Mouse (Mus musculus) kidney, adult 11 months (tissue): Measurements from ENCODE around the gene Ppp1r13l.

Experiments used
- DNase-seq: peaks from one replicate; pipeline ENCODE4 v3.0.0; 2022

Gene Ppp1r13l

DNA sequence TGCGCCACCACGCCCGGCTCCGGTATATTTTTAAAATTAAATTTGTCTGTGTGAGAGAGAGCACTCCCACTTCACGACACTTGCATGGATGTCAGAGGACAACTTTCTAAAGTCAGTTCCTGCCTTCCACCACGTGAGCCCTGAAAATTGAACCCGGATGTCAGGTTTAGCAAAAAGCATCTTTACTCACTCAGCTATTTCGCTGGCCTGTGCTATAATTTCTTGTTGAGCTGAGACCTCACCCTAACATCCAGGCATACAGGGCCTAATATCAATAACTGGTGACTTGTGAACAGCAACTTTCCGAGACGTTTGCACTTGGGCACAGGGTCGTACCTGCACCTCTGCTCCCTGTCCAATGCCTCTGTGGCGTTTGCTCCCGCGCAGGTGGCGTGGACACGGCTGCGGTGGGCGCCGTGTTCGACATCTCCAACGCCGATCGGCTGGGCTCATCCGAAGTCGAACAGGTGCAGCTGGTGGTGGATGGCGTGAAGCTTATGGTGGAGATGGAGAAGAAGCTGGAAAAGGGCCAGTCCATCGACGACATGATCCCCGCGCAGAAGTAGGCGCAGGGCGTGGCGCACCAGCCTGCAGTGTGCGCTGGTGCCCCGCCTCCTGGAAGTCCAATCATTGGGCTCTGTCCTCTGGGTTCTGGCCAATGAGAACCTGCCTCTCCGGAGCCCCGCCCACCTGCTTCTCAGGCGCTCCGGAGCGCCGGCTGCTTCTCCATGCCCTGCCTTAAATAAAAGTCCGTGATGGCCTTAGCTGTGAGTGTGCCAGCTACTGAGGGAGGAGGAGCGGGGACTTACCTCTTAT lies 61.5 kb downstream of the Ppp1r13l start:
- DNase-seq = peak; percentile 87

DNA sequence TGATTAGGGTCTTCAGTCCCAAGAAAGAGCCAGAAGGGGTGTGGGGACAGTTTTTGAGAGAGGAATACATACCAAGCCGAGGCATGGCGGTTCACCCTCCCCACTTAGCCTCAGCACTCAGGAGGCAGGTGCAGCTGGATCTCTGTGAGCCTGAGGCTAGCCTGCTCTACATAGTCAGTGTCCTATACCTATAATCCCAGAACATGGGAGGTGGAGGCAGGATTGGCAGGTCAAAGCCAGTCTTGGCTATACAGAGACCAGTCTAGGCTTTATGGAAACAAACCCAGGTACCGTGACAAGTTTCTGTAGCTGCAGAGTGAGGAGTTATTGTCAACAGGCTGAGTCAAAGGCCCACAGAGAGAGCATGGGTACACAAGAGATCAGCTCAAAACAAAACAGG lies 63.5 kb downstream of the Ppp1r13l start:
- DNase-seq = no peak

DNA sequence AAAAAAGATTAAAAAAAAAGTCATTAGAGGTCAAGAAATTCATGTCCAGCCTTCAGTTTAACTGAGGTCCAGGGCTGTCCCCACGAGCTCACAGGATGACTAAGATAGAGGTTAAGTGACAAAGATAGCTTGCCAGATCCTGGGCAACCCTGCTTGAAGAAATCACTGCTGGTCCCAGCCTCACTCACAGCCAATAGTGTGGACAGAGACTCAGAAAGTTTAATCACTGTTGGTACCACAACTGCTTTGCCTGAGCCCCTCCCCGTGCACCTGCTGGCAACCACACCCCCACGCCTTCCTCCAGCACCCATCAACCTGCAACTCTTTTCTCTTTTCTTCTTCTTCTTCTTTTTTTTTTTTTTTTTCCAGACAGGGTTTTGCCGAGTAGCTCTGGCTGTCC lies 64.5 kb downstream of the Ppp1r13l start:
- no peak for DNase-seq

DNA sequence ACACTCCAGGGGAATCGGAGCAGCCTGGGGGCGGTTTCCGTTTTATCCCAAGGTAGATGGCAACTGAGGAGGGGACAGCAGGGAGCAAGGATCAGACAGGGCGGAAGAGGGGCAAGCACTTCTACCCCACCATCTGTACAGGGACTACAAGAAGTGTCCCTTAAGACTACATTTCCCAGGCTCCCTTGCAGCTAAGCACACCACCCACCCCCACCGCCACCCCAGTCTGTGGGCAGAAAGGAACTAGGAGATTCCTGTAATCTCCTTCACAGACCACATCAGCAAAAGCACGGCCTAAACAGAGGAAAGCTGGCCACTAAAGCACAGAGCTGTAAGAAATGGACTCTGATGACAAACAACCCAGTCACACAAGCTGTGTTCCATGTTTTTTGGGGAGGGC lies 66.8 kb downstream of the Ppp1r13l start:
- no peak for DNase-seq

DNA sequence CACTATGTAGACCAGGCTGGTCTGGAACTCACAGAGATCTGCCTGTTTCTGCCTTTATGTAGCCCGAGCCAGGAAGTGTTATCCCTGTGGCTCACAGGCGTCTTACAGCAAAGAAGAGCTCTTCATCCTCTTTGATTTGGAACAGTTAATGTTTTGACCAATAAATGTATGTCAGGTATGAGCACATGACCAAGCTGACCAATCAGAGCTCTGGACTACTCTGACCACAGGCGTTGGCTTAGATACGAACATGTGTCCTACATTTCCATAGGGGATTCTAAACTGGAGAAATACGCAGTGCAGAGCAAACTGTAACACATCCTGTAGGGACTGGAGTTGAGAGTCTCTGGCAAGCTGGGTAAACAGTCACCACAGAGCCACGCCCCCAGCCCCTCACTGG lies 67.3 kb downstream of the Ppp1r13l start:
- DNase-seq = no peak
